Mouse (Mus musculus): Measurements from ENCODE around the gene Bcam. TPM values are rescaled to one million over a fixed set of nuclear protein-coding genes. Genes with fewer than 3 reads are reported as not detected.
"Not testable (repeated sequence)": the region's sequence is repeated elsewhere in the genome, so short reads cannot be mapped to it uniquely, and the experiment has no call there.

The Bcam gene
- total and polyA plus RNA-seq, 3 experiments, result 3.0 to 10.9 (median 4.8) TPM

- TF ChIP-seq UBTF (IDR thresholded peaks at IDR 0.05; ENCODE audit: low read depth, low read length) (no peak), RAD21 (IDR thresholded peaks at IDR 0.05; ENCODE audit: low read depth, low read length) (no peak), CHD1 (IDR thresholded peaks at IDR 0.05; ENCODE audit: low read depth, low read length) (no peak), RCOR1 (conservative IDR thresholded peaks at IDR 0.05; ENCODE audit: low read depth, low read length) (peak; percentile 88; the same call in 1 of the 2 replicates), GABPA (IDR thresholded peaks at IDR 0.05; ENCODE audit: insufficient replicate concordance, low read depth, low read length) (no peak), E2F4 (IDR thresholded peaks at IDR 0.05; ENCODE audit: insufficient replicate concordance, low read depth, low read length) (no peak), POLR2AphosphoS2 (IDR thresholded peaks at IDR 0.05; ENCODE audit: low read depth, low read length) (no peak), CHD2 (IDR thresholded peaks at IDR 0.05; ENCODE audit: low read length) (peak; percentile 29; the same call in 1 of the 2 replicates), ZKSCAN1 (IDR thresholded peaks at IDR 0.05; ENCODE audit: borderline replicate concordance, low read depth, low read length) (no peak), IRF4 (IDR thresholded peaks at IDR 0.05; ENCODE audit: low read depth, low read length) (peak; percentile 83), JUND (conservative IDR thresholded peaks at IDR 0.05; ENCODE audit: low read depth, low read length) (0 out of 2 replicates have a peak, but pooled peaks have one; percentile 32), ELF1 (IDR thresholded peaks at IDR 0.05; ENCODE audit: low read depth, low read length) (peak; percentile 40), KAT2A (IDR thresholded peaks at IDR 0.05; ENCODE audit: insufficient replicate concordance, low read length) (no peak), EP300 (IDR thresholded peaks at IDR 0.05; ENCODE audit: low read length) (peak; percentile 94), POLR2A (IDR thresholded peaks at IDR 0.05; ENCODE audit: low read depth, low read length) (peak; percentile 48; the same call in 1 of the 2 replicates)
Observed at GRCm38 (mm10) chr7:19792701-19793630, 22.1 kb upstream of the Bcam start (continued).

GRCm38 (mm10) chr7:19791504-19791903, 20.7 kb upstream of the Bcam start:
- TF ChIP-seq TBP (conservative IDR thresholded peaks at IDR 0.05; ENCODE audit: low read depth, low read length), result peak; percentile 67; the same call in 1 of the 2 replicates
- H3K9me3 ChIP-seq (replicated peaks; ENCODE audit: low read length); H3K4me3 ChIP-seq (replicated peaks in 1 of 3; ENCODE audit: low read depth in 2 of 3, low read length in 2 of 3, poor library complexity in 1 of 3); H3K79me2 ChIP-seq (replicated peaks; ENCODE audit: control insufficient read depth, extremely low read depth, insufficient read depth, poor library complexity, severe bottlenecking); in situ Hi-C loops (cut with MboI; ENCODE audit: low pct_ligation_motif_present, low pct_unique_long_range_greater_than_20kb, low sequenced_read_pairs); H3K27ac ChIP-seq (ENCODE audit: insufficient read depth, low read depth); H3K9ac ChIP-seq (ENCODE audit: insufficient read depth, low read depth); H3K4me2 ChIP-seq (ENCODE audit: insufficient read depth, low read depth, poor library complexity, severe bottlenecking); dilution Hi-C loops (cut with MboI; ENCODE audit: extremely low pct_ligation_motif_present, extremely low pct_unique_long_range_greater_than_20kb, low sequenced_read_pairs); H3K27me3 ChIP-seq (replicated peaks); DNase-seq (ENCODE audit: extremely low read depth): not testable (repeated sequence)
- Histone ChIP-seq H3K36me3 (replicated peaks in 1 of 2; ENCODE audit: control insufficient read depth in 1 of 2, insufficient read depth in 1 of 2, low read length in 1 of 2) (peaks cover 0 to 10% of the 10 kb centered on the region in 2 experiments), H3K4me1 (ENCODE audit: control insufficient read depth in 1 of 2, insufficient read depth in 2 of 2) (peaks cover 16 to 54% of the 10 kb centered on the region in 2 experiments)

Measured in CH12.LX (cell line).